Mouse (Mus musculus): ENCODE measurements at regions not wholly inside any gene's neighbourhood (a gene's known extent, or its start where the extent isn't known, plus 50 kb on each side); places are given as distances from the start of the nearest gene placed in this dataset.
A peak's percentile ranks its signal among the peaks of the same experiment; 100 is the strongest.

DNA sequence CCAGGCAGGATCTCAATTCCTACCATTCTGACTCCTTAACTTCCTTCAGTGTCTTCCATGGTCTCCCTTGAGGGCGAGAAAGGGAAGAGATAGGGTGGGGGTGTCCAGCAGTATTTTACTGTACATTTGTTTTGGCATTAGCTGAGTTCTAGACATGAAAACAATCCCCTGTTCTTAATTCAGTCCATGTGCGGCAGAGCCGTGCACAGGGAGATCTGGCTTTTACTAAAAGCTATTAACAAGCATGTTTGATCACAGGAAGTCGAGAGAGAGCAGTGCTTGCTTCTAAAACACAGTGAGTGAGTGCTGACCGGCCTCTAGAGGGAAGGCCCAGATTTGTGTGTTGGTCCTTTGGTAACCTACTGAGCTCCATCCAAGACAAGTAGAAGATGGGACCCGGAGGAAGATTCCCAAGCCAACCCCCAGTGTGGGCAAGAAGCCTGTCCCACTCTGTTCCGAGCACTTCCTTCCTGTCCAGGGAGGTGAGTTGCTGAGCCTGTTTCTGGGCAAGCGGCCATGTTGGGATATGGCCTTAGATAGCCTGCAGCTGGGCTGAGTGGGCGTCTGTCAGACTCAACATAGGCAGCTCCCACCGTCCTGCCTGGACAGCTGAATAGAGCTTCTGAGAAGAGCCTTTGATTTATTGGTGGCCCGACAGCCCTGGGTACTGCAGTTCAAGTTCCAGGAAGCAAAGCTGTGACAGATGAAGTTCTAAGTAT is 128.1 kb upstream of the Runx1 start:
- DNase-seq (ENCODE audit: extremely low read depth, insufficient read length, low spot score) = no peak

DNA sequence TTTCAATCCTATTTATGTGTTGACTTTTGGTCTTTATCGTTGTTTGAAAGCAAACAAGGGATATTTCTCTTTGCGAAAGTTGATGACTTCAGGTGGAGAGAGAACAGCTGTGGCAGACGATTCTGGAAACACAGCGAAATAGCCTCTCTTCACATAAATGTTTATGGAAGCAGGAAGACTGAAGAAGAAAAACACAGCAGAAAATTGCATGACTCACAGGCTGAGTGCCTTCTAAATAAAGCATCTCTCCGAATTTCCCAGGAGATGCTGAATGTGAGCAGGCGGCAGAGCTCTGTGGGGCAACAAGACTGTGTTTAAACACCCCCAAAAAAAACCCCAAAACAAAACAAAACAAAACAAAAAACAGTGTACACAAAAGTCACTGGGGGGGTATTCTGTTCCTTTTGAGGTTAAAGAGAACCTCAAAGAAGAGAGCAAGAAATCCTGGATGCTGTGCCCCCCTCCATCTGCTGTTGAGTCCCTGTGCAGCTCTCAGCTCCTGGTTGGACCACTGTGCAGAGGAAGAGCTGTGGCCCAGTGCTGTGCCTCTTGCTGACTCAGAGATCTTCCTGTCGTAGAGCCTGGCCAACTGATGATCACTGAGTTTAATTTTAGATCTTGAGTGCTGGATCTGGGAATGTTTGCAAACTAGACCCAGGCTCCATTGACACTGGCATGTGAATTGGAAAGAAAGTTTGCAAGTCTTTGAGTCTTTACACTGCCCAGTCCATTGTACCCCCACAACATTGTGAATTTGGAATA is 126.6 kb upstream of the Runx1 start:
- peak; percentile 53 for DNase-seq (ENCODE audit: extremely low read depth, insufficient read length, low spot score)

DNA sequence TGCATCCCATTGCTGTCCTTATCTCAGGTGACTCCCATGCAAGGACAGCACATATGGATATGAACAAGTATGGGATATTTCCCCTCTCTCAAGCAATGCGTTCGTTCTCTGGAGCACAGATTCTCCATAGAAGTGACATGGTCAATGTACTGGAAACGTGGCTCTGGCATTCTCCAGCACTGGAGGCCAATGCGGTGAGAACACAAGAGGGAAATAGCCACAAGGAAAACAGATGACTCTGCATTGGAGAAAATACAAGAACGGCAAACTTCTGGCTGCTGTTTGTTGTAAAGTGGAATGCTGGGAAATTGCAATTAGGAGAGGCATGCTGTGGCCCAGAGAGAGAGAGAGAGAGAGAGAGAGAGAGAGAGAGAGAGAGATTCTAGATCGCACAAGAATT is 125.6 kb upstream of the Runx1 start:
- DNase-seq (ENCODE audit: extremely low read depth, insufficient read length, low spot score) = no peak

DNA sequence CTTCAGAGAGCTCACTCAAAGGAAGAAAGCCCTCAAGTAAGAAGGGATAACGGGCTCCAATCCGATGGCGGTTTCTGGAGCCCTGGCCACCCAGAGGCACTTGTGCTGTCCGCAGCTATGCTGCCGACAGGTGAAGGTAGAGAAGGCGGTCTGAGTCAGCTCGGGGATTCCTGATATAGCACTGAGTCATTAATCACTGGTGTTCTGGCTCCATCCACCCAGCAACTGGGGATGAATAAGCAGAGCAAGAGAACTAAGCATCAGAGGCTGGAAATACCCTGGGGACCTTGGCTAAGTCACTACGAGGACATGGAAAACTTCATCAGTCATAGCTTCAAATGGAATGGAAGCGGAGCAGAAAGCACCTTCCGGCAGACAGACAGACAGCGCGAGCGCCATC is 122.5 kb upstream of the Runx1 start:
- peak; percentile 83 for DNase-seq (ENCODE audit: extremely low read depth, insufficient read length, low spot score)

DNA sequence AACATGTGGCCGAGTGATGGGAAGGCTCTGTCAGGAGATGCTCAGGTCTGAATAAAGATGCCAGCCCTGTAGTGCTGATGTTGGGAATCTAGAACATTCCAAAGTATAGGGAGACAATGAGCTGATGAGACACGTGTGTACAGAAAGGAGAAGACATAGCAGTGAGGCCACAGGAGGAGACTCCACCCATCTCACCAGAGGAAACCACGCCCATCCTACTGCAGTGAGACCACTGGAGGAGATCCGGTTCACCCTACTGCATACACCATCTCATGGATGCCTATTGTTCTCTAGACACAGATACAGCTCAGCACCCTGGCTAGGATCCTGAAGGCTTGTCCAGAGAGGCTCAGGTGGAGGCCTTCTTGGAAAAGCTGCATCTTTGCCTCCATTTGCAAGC is 120.6 kb upstream of the Runx1 start:
- DNase-seq (ENCODE audit: extremely low read depth, insufficient read length, low spot score) = no peak

DNA sequence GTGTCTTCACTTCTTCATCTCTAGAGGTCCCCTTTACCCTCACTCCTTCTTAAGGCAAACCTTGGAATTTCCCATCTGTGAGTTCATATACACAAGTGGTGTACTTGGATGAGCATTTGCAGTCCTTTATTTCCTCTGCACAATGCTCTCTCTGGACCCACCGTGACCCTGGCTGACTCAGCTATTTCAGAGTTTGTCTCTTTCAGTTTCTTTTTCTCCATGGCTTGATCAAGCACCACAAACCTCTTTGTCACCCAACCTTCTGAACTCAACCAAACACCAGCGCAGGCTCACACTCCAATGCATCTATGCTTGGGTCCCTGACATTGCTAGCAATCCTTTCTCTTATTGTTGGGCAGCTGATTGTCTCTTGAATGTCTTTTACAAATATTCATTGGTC is 118.0 kb upstream of the Runx1 start:
- DNase-seq (ENCODE audit: extremely low read depth, insufficient read length, low spot score) = no peak

DNA sequence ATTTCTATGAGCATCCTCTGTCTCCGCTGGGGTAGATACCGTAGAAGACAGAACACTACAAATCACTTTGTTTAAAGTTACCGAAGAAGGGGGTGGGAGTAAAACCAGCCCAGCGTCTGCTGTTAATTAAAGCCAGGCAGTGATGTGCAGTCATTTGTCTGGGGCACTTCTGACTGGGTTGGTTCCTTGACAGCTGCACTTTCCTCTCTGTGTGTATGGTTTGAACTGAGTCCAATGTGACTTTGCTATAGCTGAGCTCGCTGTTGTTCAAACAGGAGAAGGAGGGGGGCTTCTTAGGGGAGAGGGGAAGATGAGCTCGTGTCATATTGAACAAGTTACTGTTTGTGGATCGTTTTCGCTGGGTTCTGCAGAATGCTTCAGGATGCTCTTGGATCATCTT is 113.7 kb upstream of the Runx1 start:
- DNase-seq (ENCODE audit: extremely low read depth, insufficient read length, low spot score) = no peak

DNA sequence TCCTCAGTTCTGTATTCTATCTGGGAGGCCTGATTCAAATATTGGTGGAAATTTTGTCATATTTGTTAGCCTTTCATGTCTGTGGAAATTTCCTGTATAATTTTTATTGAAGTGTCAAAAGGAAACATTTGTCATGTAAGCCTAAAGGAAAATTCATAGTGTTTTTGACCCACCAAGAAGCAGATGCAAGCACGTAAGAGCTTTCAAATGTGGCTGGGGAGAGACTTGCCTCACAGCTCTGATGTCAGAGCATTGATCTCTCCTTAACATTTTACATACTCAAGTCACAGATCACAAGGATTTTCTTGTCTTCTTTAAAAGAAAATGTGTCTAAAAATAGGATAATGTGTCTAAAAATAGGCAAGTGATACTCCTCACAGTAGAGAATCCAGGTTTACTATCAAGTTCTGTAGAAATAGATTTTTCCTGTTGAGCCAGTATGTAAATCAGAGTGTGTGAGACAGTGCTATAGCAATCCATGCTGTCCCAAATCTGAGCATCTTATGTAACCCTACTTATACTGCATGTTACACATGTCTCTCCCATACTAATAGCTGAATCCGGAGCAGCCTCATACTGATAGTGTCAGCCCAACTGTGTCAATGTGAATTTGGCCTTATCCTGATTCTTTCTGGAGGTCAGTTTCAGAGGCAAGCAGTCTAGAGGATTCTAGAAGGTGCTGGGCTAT is 110.0 kb upstream of the Runx1 start:
- DNase-seq (ENCODE audit: extremely low read depth, insufficient read length, low spot score) = no peak

DNA sequence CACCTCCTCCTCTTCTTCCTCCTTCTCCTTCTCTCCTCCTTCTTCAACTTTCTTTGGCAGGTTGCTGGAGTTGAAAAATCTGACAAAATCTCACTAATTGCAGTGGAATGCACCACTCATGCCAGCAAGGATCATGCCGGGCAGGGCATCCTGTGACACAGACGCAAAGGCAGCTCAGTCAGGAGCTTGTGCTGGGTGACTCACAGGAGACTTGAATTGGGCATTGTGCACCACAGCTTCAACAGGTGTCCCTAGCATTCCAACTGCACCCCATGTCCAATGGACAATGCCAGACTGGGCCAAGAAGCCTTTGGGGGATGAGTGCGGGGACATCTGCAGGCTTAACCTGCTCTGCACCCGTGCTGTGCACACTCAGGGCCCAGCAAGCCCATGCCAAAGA is 104.2 kb upstream of the Runx1 start:
- DNase-seq (ENCODE audit: extremely low read depth, insufficient read length, low spot score) = peak; percentile 88

DNA sequence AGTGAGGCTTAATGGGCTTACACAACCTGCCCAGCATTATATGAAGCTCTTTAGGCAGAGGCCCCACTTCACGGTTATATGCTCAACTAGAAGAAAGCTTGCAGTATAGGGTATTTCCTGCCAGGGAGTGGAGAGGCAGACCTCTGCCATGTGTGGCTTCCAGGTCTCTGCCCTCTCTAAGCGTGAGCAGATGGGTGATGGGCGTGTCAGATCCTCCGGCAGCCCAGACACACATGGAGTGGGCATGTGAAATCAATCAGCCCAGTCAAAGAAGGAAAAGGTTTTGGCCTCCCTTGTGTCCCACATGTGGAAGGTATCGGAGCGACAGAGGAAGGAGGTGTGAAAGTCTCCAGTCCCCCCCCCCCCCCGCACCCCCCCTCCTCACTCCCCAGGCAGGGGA is 102.3 kb upstream of the Runx1 start:
- DNase-seq (ENCODE audit: extremely low read depth, insufficient read length, low spot score) = no peak

DNA sequence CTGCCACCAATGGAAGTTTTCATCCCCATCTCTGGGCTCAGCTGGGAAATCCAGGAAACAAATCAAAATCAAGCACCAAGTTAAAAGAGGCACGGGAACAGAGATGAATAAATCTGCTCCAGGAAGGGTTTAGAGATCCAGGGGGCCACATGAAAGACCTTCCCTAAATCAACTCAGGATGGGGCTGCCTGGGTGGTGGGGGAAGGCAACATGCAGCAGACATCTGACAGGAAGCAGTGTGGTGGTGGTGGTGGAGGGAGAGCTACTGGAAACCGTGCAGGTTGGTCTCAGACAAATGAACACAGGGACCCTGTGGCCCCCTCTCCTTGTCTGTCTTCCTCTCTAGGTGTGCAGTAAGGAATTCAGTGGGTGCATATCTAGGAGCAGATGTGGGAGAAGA is 101.7 kb upstream of the Runx1 start:
- no peak for DNase-seq (ENCODE audit: extremely low read depth, insufficient read length, low spot score)

DNA sequence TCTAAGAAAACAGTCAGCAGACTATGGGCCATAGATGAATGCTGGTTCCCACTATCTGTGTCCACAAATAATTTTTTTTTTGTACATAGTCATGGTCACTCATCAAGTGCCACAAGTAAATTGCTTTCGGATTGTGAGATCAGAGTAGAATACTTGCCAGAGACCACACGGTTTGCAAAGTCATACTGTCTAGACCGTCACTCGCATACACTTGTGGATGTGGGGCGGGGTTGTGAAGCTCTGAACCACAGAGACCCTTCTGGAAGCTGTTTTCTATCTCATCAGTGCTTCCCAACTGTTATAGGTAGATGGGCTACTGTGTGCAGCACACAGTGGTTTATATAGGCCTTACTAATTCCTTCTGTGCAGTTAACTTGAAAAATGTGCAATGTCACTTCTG is 100.9 kb upstream of the Runx1 start:
- peak; percentile 34 for DNase-seq (ENCODE audit: extremely low read depth, insufficient read length, low spot score)

DNA sequence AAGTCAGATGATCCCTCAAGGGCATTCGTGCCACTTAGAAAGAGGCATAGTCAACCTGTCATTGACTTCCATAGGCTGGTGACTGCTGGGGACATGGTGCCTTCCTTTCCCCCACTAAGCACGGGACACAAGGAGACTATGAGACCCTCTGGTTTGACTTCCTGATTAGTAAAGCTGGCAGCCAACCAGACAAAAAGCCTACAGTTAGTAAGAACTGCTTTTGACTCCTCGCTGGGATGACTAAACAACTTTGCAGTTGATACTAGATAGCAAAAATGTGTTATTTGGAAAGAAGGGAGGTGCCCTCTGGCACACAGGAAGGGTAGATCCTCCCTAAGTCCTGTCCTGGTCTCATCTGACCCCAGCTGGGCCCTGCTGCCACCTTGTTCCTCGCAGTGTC is 95.0 kb upstream of the Runx1 start:
- no peak for DNase-seq (ENCODE audit: extremely low read depth, insufficient read length, low spot score)

DNA sequence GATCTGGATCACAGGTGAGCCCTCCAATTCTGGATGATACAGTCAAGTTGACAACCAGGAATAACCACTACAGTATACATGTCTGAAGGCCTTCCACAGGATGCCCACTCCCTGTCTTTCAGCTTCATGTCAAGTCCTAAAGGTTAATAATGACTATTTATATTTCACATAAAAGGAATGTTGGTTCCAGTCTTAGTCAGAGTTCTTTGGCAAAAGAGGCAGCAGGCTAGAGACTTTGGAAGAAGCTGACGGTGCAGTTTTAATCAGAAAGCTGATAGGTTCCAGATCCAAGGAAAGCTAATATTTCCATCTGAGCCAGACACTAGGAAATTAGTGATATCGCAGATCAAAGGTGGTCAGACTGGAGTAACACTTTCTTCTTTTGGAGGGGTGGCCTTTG is 91.4 kb upstream of the Runx1 start:
- no peak for DNase-seq (ENCODE audit: extremely low read depth, insufficient read length, low spot score)

DNA sequence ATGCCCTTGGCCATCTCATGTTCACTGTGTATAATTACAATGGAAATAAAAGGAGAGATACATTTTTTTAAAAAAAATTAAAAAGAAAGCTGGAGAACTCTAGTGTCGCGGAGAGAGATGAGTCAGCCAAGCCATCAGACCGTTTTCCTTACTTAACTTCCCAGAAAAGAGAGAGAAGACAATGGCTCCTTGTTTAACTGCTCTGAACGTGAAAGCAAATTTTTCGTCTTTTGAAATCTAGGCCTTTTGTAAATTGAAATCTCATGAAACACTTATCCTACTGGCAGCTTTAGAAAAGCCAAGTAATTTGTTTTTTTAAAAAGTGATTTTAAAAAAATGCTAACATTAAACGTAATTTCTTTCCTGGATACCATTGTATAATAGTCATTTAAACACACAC is 89.7 kb upstream of the Runx1 start:
- DNase-seq (ENCODE audit: extremely low read depth, insufficient read length, low spot score) = peak; percentile 25

DNA sequence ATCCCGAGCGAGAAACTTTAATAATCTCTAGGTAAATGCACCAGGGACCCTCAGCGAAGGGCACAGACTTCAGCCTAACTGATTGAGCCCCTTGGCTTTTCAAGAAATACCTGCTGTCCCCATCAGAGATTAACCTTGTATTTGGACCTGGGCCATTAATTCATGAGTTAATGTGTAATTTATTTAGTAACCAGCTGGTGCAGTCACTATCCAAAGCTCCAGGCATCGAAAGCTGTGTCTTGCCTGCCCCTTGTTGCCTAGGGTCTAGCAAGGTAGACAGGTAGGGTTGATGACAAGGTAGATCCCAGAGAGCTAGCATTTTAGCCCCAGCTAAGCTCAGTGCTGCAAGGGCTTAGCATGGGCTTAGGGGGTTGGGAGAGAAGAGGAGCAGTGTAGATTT is 80.9 kb upstream of the Runx1 start:
- DNase-seq (ENCODE audit: extremely low read depth, insufficient read length, low spot score) = no peak

DNA sequence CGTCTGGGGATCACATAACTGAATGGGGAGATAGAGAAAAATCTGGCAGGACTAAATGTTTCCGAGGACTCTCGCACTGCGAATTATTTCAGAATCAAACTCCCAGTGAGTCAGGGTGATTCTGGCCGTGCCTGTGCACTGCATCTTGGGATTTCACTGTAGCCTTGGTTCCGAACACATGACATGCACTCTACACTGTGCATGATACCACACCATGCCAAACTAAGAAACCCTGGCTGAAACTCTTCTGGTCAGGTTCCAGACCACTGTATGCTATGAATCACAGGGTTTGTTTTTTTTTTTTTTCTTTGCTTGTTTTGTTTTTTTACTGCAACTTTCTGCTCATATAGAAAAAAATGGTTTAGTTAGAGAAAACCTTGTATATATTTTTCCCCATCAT is 79.7 kb upstream of the Runx1 start:
- DNase-seq (ENCODE audit: extremely low read depth, insufficient read length, low spot score) = peak; percentile 55

DNA sequence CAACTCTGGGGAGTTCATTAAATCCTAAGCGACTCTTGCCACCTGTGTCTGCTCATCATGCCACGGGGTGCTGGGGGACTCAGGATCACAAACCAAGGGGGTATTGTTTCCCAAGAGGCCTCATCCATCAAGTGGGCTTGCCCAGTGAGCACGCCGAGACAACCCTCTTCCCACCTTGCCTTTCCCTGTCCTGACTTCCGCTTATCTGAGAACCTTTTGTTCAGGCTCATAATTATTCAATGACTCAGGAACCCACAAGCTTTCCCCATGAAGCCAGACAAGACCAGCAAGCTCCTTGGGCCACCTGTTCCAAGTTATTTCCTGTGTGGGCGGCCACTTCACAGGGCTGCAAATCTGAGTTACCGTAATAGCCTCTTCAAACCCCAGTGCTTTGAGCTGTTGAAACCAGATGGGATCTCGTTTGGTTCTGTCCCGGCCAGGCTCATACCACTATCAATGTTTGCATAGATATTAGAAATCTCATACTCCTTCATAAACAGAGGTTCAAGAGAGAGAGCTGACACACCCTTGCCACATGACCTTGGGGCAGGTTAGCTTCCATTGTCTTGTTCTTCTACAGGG is 78.0 kb upstream of the Runx1 start:
- peak; percentile 66 for DNase-seq (ENCODE audit: extremely low read depth, insufficient read length, low spot score)

DNA sequence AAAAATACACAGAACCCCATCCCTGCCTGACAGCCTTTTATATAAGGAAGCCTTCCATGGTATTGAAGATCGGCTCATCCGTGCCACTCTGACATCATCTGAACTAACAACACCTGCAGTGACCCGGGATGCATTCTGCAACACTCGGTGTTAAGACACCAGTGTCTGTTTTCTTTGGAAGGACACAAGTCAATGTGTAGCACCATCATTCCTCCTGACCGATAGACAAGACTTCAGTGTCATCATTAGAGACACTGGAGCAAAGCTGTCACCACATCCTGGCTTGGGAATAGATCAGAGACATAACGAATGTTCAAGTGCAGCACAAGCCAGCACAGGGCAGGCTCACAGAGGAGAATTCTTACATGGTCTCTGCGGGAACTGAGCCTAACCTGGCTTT is 77.5 kb upstream of the Runx1 start:
- no peak for DNase-seq (ENCODE audit: extremely low read depth, insufficient read length, low spot score)

DNA sequence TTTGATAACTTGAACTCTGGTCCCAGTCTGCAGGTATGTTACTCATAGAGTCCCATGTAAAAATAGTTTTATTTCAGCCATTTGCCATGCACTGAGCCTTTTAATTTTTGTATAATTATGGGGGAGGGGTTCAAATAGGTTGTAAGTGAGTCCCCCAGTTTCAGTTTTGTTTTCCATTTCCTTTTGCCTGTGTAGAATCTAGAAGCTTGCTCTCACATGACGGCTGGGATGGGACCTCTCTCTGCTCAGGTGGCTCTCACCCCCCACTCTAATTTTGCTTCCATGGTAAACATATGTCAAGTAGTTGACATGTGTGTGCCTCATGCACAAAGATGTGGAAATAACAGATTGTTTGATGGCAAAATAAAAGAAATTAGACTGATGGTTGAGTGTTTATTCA is 73.8 kb upstream of the Runx1 start:
- no peak for DNase-seq (ENCODE audit: extremely low read depth, insufficient read length, low spot score)

DNA sequence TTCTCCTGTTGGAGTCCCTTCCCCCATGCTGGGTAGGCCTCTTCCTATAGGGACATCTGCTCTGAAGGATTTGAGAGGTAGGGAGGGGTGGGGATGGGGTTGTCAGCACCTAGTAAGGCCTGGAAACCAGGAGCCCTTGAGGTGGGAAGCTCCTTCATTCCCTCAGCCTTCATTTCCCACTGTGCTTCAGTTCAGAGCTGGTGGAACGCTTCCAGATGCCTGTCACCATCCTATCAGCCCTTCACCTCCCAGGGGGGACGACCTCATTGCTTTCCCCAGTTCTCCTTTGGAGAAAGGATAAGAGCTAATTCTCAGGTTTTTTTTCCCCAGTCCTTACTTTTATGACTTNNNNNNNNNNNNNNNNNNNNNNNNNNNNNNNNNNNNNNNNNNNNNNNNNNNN is 65.8 kb upstream of the Runx1 start:
- no peak for DNase-seq (ENCODE audit: extremely low read depth, insufficient read length, low spot score)

DNA sequence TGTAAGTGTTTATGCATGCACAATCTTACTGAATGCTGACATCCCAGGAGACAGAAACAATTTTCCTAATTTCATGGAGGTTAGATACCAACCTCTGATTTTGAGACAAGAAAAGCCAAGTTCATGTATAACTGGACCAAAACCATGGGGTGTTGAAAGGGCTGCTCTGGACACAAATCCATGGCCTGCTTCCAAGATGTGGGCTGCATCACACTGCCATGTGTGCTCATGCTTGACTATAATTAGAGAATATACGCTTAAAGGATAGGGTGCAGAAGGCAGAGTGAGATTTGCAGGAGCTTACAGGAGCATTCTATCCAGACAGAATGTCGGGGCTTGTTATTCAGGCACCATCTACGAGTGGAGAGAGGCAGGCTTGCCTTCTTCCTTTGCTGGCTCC is 64.8 kb upstream of the Runx1 start:
- DNase-seq (ENCODE audit: extremely low read depth, insufficient read length, low spot score) = no peak

All from 3134 (cell line).